Mouse (Mus musculus) mouse trophoblast stem cell (cell line): ENCODE results near the gene Col6a3.

Experiments used
- in situ Hi-C, 2 experiments: fragments of 300-500 bp; cut with MseI, MboI; formaldehyde crosslinking; loops; 2 replicates in 1 of 2; 3 replicates in 1 of 2; pipeline ENCODE4 v1.15.1; 2025

Col6a3 gene

GRCm38 (mm10) chr1:90843836-90844235 is at the start of gene Col6a3:
TSS of gene Col6a3 (minus strand) at chr1:90843971.
- in situ Hi-C loops: loop anchor here (5.0 kb wide), 2 partner anchors 192 to 197 kb away; no protein-coding TSS in a partner anchor

GRCm38 (mm10) chr1:90885771-90886460 is 42.1 kb upstream of the Col6a3 start:
- in situ Hi-C loops: no loop called here

GRCm38 (mm10) chr1:90876486-90877270 is 32.9 kb upstream of the Col6a3 start:
- in situ Hi-C loops: no loop called here

- in situ Hi-C loops: no loop called here
Measured at GRCm38 (mm10) chr1:90875961-90876360, 32.2 kb upstream of the Col6a3 start.

GRCm38 (mm10) chr1:90875371-90875770 is 31.6 kb upstream of the Col6a3 start:
- in situ Hi-C loops: no loop called here

GRCm38 (mm10) chr1:90870581-90870980 is 26.8 kb upstream of the Col6a3 start:
- in situ Hi-C loops: no loop called here

GRCm38 (mm10) chr1:90866734-90867133 is 23.0 kb upstream of the Col6a3 start:
- in situ Hi-C loops: no loop called here

GRCm38 (mm10) chr1:90855880-90856279 is 12.1 kb upstream of the Col6a3 start:
- in situ Hi-C loops: no loop called here

- in situ Hi-C loops: no loop called here
Measured at GRCm38 (mm10) chr1:90849836-90850235, 6.1 kb upstream of the Col6a3 start.

- in situ Hi-C loops: no loop called here
Measured at GRCm38 (mm10) chr1:90845206-90845605, 1.4 kb upstream of the Col6a3 start.

- in situ Hi-C loops: loop anchor here (5.0 kb wide), 2 partner anchors 191 to 196 kb away; no protein-coding TSS in a partner anchor
Measured at GRCm38 (mm10) chr1:90842789-90843587, 783 bp downstream of the Col6a3 start.

GRCm38 (mm10) chr1:90840250-90840649 is 3.5 kb downstream of the Col6a3 start:
- in situ Hi-C loops: loop anchor here (5.0 kb wide), 2 partner anchors 188 to 193 kb away; no protein-coding TSS in a partner anchor

- in situ Hi-C loops: no loop called here
Measured at GRCm38 (mm10) chr1:90838657-90839056, 5.1 kb downstream of the Col6a3 start.

GRCm38 (mm10) chr1:90838221-90838620 is 5.5 kb downstream of the Col6a3 start:
- in situ Hi-C loops: no loop called here

GRCm38 (mm10) chr1:90836178-90836740 is 7.5 kb downstream of the Col6a3 start:
- in situ Hi-C loops: no loop called here

- in situ Hi-C loops: no loop called here
Measured at GRCm38 (mm10) chr1:90834701-90835100, 9.1 kb downstream of the Col6a3 start.

- in situ Hi-C loops: no loop called here
Measured at GRCm38 (mm10) chr1:90830006-90830405, 13.8 kb downstream of the Col6a3 start.

GRCm38 (mm10) chr1:90813226-90813625 is 30.5 kb downstream of the Col6a3 start:
- in situ Hi-C loops: no loop called here

GRCm38 (mm10) chr1:90808930-90809329 is 34.8 kb downstream of the Col6a3 start:
- in situ Hi-C loops: no loop called here

- in situ Hi-C loops: no loop called here
Measured at GRCm38 (mm10) chr1:90803104-90803503, 40.7 kb downstream of the Col6a3 start.

GRCm38 (mm10) chr1:90801067-90801466 is 42.7 kb downstream of the Col6a3 start:
- in situ Hi-C loops: no loop called here

- in situ Hi-C loops: no loop called here
Measured at GRCm38 (mm10) chr1:90800466-90800865, 43.3 kb downstream of the Col6a3 start.
